Mouse (Mus musculus): ENCODE results near the gene Lpcat2b. TPM values are rescaled to one million over a fixed set of nuclear protein-coding genes. Genes with fewer than 3 reads are reported as not detected.

The Lpcat2b gene
- polyA plus RNA-seq, 1 experiment: not detected

- no peak for TF ChIP-seq POLR2A (IDR thresholded peaks at IDR 0.05; ENCODE audit: borderline replicate concordance, low read depth, low read length)
- TF ChIP-seq CTCF (IDR thresholded peaks at IDR 0.05; ENCODE audit: low read depth, low read length): no peak
- no peak overlapping the region for H3K4me3 ChIP-seq (ENCODE audit: insufficient read depth, low read length)
- H3K27ac ChIP-seq (ENCODE audit: insufficient read depth, low read depth, low read length): no peak overlapping the region
- 0 out of 2 replicates have a peak, but pooled peaks cover 4% of the 10 kb centered on the region for H3K4me1 ChIP-seq (ENCODE audit: control insufficient read depth, insufficient read depth, low read length)
Observed at GRCm38 (mm10) chr5:107480194-107480593, 48.8 kb downstream of the Lpcat2b start.

Other genes with a start within 250 kb of the Lpcat2b start
- 0.51 and 1.1 TPM in 2 replicates for gene Tgfbr3, start 141.9 kb upstream of the Lpcat2b start, polyA plus RNA-seq (2012; ENCODE audit: insufficient read depth, insufficient read length, missing spikeins)
- 1.6 and 1.8 TPM in 2 replicates for gene Brdt, start 100.4 kb upstream of the Lpcat2b start, polyA plus RNA-seq (2012; ENCODE audit: insufficient read depth, insufficient read length, missing spikeins)
- not detected in 2 replicates for gene Ephx4, start 28.8 kb upstream of the Lpcat2b start, polyA plus RNA-seq (2012; ENCODE audit: insufficient read depth, insufficient read length, missing spikeins)
- gene Btbd8, start 6.4 kb downstream of the Lpcat2b start, polyA plus RNA-seq (2012; ENCODE audit: insufficient read depth, insufficient read length, missing spikeins): 2.5 and 3.8 TPM in 2 replicates
- not detected in 2 replicates for gene Gm42669, start 76.1 kb downstream of the Lpcat2b start, polyA plus RNA-seq (2012; ENCODE audit: insufficient read depth, insufficient read length, missing spikeins)
- gene 1700028K03Rik, start 103.2 kb downstream of the Lpcat2b start, polyA plus RNA-seq (2012; ENCODE audit: insufficient read depth, insufficient read length, missing spikeins): not detected in 2 replicates
- gene Rpap2, start 165.8 kb downstream of the Lpcat2b start, polyA plus RNA-seq (2012; ENCODE audit: insufficient read depth, insufficient read length, missing spikeins): 11.2 and 11.7 TPM in 2 replicates
- gene Glmn, start 166.3 kb downstream of the Lpcat2b start, polyA plus RNA-seq (2012; ENCODE audit: insufficient read depth, insufficient read length, missing spikeins): 11.1 and 13.9 TPM in 2 replicates

All from bone marrow macrophage, adult 2 months (primary cell).